Comparison of ENCODE assay signal across 24 mouse cellular contexts in genomic region chr6:91862848-91863247, GRCm38 (mm10). TPM values are rescaled to one million over a fixed set of nuclear protein-coding genes. Genes with fewer than 3 reads are reported as not detected.
"Had no signal": no experiment of that assay in that cellular context is flagged by ENCODE, and none has a peak within 500 bp of the region (broad histone marks: within the 10 kb centered on the region; RNA-seq: fewer than 3 reads in every experiment).

No protein-coding gene starts in this region.

- H3K4me1 ChIP-seq: liver, embryonic 13.5 days; neural tube, embryonic 13.5 days had no signal

- H3K4me3 ChIP-seq: liver, embryonic 13.5 days; myocyte; neural tube, embryonic 13.5 days had no signal

- H3K9me3 ChIP-seq: liver, embryonic 13.5 days; neural tube, embryonic 13.5 days had no signal

- H3K9ac ChIP-seq: liver, embryonic 13.5 days; neural tube, embryonic 13.5 days had no signal

- H3K36me3 ChIP-seq: liver, embryonic 13.5 days; neural tube, embryonic 13.5 days had no signal

- H3K27me3 ChIP-seq: neural tube, embryonic 13.5 days had no signal

- H3K27ac ChIP-seq: kidney, postnatal 0 days; liver, embryonic 13.5 days; neural tube, embryonic 13.5 days; stomach, postnatal 0 days had no signal

- DNase-seq: kidney, adult 2 months; kidney, postnatal 25 days; liver, embryonic 13.5 days; lung, adult 2 months; lung, postnatal 14 days; lung, postnatal 4 days; midbrain, embryonic 14.5 days; right cerebral cortex, adult 18-20 months; right cerebral cortex, postnatal 14 days; right cerebral cortex, postnatal 4 days; thymus, adult 2 months; thymus, postnatal 14 days; thymus, postnatal 4 days had no signal

- H3K4me2 ChIP-seq: liver, embryonic 13.5 days; midbrain, embryonic 11.5 days; neural tube, embryonic 13.5 days had no signal

RNA-seq across cellular contexts. Expression of gene Grip2, which starts 35.8 kb away (rescaled TPM):
- total RNA-seq: liver, adult 2 months; megakaryocyte progenitor cell, adult 5-6 weeks; megakaryocyte-erythroid progenitor cell, adult 5-6 weeks; monocyte, adult 5-6 weeks; neutrophil, adult 5-6 weeks had no signal

RNA-seq across cellular contexts. Expression of gene 4930590J08Rik, which starts 39.8 kb away (rescaled TPM):
- total RNA-seq: monocyte, adult 5-6 weeks had no signal
- polyA plus RNA-seq: liver, embryonic 13.5 days; liver, embryonic 16.5 days had no signal
